Mouse (Mus musculus): ENCODE results near the gene Hspa1l. TPM values are rescaled to one million over a fixed set of nuclear protein-coding genes. Genes with fewer than 3 reads are reported as not detected.
A peak's percentile ranks its signal among the peaks of the same experiment; 100 is the strongest.
"Not testable (repeated sequence)": the region's sequence is repeated elsewhere in the genome, so short reads cannot be mapped to it uniquely, and the experiment has no call there.

Hspa1l gene
- total RNA-seq (2021), result 1 to 10 TPM in 1 of 2 experiments, under 1 TPM in 1; 0.39 to 1.3 TPM
- long read RNA-seq, experiment 1, partial matches to known transcripts, result 0 of 1 reads
- long read RNA-seq, experiment 1, other reads (novel, unspliced or antisense), result 0 of 1 reads
- long read RNA-seq, experiment 2, partial matches to known transcripts, result 1 of 1 reads
- long read RNA-seq, experiment 2, other reads (novel, unspliced or antisense), result 0 of 1 reads

DNA sequence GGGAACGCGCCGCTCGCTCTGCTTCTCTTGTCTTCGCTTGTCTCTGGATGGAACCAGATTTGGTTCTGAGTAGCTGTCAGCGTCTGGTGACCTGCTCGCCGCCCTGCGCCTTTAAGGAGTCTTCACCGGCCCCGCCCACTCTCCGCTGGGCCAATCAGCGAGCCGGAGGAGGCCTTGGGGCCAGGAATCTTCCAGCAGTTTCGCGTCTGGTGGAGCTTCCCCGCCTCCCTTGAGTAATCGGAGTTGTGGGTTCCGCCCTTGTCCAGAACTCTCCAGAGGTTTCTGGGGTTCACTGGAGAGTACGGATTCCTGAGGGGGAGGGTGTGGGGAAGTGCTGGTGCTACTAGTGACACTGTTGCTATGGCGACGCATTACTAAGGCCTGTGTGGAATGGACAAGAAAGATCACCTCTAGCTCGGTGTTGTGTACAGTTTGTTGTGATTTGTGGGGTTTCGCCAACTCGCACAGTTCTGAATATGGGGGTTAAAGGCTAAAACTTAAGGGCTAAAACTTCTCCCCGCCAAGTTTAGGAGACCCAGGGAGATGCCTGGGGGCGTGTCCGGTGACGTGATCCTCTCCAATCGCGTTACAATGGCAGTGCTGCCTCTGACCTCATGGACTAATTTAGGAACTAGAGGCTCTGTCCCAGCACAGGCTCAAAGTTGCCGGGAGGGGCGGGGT, at the start of gene Hspa1l, which contains the start of gene Hspa1a:
Gene Hspa1l (plus strand): TSS at position 635 of the 681 bp plus-strand sequence.
Gene Hspa1a (minus strand): TSS at position 88 of the 681 bp plus-strand sequence.
- peak in 1 of 2 experiments; percentile 43 for DNase-seq (ENCODE audit: low spot score in 2 of 2)

DNA sequence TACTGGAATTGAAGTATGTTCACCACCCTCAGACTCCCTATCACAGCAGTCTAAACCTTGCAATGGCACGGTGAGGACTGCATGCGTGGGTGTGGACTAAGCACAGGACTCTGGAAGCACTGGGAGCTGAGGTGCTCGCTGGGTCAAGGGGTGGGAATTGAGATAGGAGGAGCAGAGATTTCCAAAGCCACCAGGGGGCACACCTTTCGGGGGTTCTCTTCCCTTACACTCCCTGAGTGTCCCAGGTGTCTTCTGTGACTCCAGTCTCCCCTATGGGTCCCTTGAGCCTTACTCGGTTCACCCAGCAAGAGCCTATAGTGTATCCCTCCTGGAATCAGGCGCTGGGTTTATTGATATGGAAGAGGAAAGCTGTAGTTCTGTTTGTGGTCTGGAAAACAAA, 49.6 kb upstream of the Hspa1l start:
- no peak for DNase-seq (ENCODE audit: low spot score in 2 of 2)

DNA sequence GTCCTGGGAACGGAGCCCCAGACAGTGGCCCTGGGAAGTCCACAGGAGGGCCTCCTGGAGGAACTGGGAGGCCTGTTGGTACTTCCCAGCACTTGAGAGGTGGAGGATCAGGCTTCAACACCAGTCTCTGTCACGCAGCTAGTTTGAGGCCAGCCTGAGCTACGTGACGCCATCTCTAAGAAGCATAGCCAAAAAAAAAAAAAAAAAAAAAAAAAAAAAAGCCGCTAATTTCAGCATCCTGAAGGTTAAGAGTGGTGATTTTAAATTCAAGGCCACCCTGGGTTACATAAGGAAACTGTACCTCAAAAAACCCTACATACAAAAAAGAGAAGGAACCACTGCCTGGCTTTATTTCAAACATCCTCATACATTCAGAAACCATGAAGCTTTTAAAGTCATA, 48.2 kb upstream of the Hspa1l start:
- no peak for DNase-seq (ENCODE audit: low spot score in 2 of 2)

DNA sequence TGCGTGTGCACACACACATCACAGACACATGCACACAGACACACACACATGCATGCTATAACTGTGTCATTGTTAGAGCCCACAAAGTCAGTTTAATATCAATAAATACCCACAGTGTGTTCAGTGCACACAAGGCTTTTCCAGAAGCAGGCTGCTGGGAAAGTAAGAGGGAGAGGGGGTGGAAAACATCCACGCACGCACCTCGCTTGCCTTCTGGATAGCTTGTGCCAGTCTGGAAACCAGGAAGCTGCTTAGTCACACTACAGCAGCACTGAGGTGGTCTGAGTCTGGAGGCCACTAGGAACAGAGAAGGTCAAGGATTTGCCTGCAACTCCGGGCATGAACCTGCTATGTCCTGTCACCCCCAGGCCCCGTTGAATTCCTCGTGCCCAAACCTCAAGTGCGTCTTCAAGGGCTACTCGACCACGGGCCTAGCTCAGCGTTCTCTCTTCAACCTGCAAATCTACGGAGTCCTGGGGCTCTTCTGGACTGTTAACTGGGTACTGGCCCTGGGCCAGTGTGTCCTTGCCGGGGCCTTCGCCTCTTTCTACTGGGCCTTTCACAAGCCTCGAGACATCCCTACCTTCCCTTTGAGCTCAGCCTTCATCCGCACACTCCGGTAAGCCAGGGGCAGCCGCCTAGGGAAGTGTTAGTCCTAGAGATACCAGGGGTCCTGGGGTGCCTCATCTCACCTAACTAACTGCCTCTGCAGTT, 45.0 kb upstream of the Hspa1l start:
- no peak for DNase-seq (ENCODE audit: low spot score in 2 of 2)

DNA sequence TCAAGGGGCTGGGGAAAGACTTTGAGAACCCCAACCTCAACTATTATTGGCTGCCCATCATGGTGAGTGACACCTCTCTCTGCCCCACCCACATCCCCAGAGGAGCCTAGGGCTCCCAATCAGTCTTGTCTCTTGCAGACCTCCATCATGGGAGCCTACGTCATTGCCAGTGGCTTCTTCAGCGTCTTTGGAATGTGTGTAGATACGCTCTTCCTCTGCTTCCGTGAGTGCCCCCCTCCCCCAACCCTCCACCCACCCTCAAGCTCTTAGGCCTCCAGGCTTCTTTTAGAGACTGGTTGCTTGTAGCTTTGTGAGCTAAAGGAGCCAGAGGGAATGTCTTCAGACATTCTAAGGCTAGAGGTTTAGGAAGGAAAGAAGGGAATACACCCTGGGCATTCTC, 43.7 kb upstream of the Hspa1l start:
- DNase-seq (ENCODE audit: low spot score in 2 of 2), result no peak

DNA sequence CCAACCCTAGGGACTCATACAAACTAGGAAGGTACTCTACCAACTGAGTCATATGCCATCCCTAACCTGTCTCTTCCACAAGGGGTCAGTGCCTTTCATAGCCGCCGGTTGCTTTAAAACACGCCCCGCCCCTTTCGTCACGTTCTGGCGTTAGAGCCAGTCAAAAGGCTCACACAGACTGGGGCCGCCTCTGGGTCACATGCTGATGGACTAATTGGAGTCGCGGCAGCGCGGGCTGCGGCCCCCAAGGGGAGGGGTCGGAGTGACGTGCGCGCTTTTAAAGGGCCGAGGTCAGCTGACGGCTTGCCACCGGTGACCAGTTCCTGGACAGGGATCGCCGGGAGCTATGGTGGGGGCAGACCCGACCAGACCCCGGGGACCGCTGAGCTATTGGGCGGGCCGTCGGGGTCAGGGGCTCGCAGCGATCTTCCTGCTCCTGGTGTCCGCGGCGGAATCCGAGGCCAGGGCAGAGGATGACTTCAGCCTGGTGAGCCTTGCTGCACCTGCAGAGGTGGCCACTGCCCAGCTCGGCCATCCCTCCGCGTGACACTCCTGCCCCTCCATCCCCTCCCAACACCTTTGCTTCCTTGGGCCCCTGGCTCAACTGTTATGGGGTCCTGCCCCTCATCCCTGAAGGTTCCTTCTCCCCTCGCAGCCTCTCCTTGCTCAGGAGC, 41.3 kb upstream of the Hspa1l start, which contains the start of gene Neu1:
Gene Neu1 (plus strand): TSS at position 193 of the 674 bp plus-strand sequence.
- DNase-seq (ENCODE audit: low spot score in 2 of 2), result peak; percentile 89 to 96

DNA sequence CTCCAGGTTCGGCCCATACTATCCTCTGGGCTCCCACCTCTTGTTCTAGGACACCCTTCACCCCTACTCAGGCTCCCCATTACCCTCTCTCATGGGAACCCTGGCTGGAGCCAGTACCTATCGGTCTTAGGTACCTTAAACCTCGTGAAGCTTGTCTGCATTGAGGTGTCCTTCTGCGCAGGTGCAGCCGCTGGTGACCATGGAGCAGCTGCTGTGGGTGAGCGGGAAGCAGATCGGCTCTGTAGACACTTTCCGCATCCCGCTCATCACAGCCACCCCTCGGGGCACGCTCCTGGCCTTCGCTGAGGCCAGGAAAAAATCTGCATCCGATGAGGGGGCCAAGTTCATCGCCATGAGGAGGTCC, 40.8 kb upstream of the Hspa1l start:
- no peak for DNase-seq (ENCODE audit: low spot score in 2 of 2)

DNA sequence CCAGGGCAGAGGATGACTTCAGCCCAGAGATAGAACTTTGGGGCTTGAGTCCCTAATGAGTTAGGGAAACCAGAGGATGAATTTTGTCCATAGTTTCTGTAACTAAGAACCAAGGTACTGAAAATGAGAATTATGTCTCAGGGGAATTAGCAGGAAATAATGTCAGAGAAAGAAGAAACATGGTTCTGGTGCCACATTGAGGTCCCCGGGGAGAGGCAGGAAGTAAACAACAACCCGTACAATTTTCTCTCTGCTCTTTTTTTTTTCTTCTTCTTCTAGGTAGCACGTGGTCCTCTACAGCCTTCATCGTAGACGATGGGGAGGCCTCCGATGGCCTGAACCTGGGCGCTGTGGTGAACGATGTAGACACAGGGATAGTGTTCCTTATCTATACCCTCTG, 40.2 kb upstream of the Hspa1l start:
- no peak for DNase-seq (ENCODE audit: low spot score in 2 of 2)

DNA sequence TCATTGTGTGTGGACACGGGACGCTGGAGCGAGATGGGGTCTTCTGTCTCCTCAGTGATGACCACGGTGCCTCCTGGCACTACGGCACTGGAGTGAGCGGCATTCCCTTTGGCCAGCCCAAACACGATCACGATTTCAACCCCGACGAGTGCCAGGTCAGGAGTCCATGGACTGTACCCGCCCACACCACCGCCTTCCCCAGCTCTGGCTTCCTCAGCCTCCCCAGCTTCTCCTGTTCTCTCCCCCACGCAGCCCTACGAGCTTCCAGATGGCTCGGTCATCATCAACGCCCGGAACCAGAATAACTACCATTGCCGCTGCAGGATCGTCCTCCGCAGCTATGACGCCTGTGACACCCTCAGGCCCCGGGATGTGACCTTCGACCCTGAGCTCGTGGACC, 38.5 kb upstream of the Hspa1l start:
- no peak for DNase-seq (ENCODE audit: low spot score in 2 of 2)

DNA sequence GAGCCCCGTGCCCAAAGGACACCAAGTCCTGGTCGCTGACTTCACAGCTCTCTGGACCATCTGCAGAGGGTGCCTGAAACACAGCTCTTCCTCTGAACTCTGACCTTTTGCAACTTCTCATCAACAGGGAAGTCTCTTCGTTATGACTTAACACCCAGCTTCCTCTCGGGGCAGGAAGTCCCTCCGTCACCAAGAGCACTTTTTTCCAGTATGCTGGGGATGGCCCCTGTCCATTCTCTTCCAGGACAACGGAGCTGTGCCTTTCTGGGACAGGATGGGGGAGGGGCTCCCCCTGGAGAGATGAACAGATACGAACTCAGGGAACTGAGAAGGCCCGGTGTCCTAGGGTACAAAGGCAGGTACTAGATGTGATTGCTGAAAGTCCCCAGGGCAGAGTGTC, 37.7 kb upstream of the Hspa1l start:
- DNase-seq (ENCODE audit: low spot score in 2 of 2), result no peak

DNA sequence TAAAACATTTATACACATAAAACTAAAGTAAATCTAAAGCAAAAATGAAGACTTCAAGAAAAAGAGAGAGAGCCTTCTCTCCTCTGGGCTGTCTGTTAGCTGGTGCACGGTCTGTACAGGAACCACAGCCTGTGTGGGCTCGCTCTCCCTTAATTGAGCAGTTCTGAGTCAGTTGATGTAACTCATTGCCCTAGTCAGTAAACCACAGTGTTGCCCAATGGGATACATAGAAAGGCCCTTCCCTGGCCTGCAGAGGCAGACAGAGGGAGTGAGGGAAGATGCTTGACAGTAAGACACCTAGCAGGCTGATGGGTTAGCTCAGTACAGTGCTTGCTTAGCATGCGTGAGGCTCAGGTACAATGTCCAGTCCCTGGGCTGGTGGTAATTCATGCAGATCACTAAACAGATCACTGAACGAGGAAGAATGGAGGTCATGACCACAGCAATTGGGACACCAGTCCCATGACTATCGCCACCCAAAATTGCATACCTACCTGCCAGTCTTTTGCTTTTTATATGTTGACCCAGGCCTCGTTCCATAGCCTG, 34.5 kb upstream of the Hspa1l start:
- no peak for DNase-seq (ENCODE audit: low spot score in 2 of 2)

DNA sequence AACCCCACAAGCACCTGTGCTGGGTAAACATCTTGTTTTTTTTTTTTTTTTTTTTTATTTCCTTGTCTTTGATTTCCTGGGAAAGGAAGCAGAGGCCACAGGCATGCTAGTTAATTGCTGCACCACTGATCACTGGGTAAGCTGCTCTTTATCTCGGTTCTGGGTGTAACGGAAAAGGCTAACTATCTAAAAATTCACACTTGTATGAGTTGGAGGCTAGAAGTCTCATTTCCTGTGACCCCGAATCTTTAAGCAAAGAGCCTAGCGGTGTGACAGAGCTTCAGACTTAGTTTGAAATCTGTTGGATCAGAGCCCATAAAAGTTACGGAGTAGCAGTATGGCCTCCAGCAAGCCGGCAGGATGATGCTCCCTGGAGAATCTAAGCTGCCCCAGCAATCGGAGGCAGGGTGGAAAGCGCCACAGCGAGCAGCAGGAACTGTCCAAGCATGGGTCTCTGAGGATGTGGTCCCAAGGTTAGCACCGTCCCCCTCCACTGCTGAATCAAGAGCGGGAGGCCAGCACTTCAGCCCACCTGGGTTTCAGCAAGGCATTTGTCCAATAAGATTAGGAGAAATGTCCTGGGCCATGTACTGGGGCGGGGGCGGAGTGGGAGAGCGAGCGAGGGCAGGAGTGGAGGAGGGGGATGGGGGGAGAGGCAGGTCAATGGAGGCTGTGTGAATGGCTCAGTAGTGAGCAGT, 31.0 kb upstream of the Hspa1l start:
- no peak for DNase-seq (ENCODE audit: low spot score in 2 of 2)

DNA sequence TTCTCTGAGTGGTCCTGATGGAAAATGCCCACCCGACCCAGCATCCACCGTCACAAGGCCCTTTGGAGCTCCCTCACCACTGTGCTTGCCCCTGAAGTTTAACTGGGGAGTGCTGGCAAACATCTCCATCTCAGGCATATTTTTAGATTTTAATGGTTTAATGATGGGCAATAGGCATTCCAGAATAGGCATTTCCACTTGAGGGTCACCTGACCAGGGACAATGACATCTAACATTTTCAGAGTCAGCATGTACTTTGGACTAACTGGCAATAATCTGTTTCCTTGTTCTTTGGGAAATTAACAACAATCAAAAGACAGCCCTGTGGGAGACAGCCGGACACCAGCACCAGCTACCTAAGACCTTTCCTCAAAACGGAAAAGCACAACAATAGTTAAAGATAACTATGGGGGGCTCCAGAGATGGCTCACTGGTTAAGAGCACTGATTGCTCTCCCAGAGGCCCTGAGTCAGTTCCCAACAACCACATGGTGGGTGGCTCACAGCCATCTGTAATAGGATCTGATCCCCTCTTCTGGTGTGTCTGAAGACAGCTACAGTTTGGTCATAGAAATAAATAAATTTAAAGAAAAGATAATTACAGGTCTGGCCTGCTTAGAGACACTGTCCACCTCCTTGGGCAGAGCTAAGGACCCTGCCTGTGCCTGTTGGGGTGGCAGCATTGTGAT, 29.2 kb upstream of the Hspa1l start:
- no peak for DNase-seq (ENCODE audit: low spot score in 2 of 2)

DNA sequence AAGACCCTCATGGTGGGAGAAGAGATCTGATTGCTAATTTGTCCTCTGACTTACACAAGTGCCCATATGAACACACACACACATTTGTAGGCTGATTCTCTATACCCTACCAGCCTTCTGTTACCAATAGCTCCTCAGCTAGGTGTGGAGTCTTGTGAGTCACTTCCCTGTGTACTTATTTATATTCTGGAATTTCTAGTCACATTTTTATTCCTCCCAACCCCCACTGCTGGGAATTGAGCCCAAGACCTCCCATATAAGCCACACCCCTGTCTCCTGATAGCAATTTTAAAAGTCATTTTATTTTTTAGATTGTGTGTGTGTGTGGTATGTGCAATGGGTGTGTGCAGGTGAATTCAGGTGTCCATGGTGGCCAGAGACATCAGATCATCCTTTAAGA, 28.1 kb upstream of the Hspa1l start:
- no peak for DNase-seq (ENCODE audit: low spot score in 2 of 2)

DNA sequence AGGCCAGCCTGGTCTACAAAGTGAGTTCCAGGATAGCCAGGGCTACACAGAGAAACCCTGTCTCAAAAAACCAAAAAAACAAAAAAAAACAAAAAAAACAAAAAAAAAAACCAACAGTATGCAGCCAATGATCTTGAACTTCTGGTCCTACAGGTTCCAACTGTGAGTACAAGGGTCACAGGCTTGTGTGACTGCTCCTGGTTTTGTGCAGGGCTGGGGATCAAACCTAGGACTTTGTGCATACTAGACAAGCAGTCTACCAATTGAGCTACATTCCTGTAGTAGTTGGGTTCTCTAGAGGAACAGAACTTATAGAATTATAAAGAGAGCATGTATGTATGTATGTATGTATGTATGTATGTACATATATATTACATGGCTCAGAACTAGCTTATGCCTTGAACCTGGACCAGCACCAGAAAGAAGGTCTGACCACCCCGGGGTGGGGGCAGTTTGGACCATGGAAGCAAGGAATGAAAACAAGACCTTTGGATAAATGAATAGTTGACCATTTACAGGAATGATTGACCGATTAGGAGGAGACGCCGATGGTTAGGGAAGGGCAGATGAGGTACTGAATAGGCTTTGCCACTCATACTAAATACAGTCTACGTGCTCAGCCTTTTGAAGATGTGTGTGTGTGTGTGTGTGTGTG, 25.9 kb upstream of the Hspa1l start:
- no peak for DNase-seq (ENCODE audit: low spot score in 2 of 2)

DNA sequence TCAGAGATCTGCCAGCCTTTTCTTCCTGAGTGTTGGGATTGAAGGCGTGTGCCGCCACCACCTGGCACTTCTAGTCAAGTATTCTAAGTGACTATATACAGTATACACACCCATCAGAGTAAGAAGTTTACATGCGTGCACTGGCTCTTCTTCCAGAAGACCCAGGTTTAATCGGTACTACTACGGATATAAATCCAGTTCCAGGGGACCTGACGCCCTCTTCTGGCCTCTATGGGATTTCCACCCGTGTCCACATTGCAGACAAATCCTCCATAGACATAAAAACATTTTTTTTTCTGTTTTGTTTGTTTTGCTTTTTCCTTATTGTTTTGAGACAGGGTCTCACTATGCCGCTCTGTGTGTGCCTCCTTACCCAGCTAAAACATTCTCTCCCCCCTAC, 24.9 kb upstream of the Hspa1l start:
- no peak for DNase-seq (ENCODE audit: low spot score in 2 of 2)

DNA sequence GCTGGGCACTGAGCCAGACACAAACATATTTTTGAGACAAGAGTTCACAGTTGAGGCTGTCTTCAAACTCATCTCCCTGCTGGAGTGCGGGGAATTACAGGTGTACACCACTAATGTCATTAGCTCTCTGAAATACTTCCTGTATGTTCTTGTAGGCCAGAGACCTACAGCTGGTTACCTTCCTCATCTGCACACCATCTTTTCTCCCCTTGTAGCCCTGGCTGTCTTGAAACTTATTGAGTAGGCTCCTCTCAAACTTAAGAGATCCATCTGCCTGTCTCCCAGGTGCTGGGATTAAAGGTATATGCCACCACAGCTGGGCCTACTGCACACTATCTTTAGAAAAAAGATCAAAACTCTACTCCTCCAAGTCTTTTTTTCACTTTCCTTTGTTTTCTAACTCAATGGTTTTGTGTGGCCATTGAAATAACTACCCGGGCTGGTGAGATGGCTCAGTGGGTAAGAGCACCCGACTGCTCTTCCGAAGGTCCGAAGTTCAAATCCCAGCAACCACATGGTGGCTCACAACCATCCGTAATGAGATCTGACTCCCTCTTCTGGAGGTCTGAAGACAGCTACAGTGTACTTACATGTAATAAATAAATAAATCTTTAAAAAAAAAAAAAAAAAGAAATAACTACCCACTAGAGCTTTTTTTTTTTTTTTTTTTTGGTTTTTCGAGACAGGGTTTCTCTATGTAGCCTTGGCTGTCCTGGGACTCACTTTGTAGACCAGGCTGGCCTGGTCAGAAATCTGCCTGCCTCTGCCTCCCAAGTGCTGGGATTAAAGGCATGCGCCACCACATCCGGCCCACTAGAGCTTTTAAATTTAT, 23.6 kb upstream of the Hspa1l start:
- DNase-seq (ENCODE audit: low spot score in 2 of 2), result not testable (repeated sequence)

DNA sequence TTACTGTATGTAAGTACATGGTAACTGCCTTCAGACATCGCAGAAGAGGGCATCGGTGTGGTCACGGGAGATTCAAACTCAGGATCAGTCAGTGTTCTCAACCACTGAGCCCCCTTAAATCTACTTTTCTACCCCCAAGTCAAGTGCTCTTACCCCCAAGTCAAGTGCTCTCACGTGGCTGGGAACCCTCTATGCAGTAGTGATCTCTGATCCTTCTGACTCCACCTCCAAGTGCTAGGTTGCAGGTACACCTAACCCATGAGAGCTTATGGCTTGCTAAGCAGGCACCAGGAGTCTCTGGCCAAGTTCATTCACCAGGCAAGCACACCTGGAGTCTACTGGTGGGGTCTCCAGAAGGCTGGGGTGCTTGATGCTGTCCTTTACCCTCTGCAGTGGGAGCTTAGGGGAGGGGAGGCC, 22.9 kb upstream of the Hspa1l start:
- no peak for DNase-seq (ENCODE audit: low spot score in 2 of 2)
